Mouse (Mus musculus) limb, embryonic 12.5 days (tissue): Measurements from ENCODE around the gene Ccdc191. TPM values are rescaled to one million over a fixed set of nuclear protein-coding genes. Genes with fewer than 3 reads are reported as not detected.

Source experiments
- ATAC-seq: fragments of 200-750 bp; cut with Nextera tagmentation; 2 replicates; pipeline ENCODE4 v1.8.0; 2017; ENCODE audit warnings: low read depth, moderate TSS enrichment; ENCODE audit not compliant: insufficient number of reproducible peaks, insufficient read depth, low FRiP score, low TSS enrichment
- H3K27ac ChIP-seq: fragments of 300-500 bp; sonication (generic); 2 replicates; pipeline ENCODE4 v1.5.1; 2016; ENCODE audit warnings: mild to moderate bottlenecking, moderate library complexity
- H3K27me3 ChIP-seq: fragments of 300-500 bp; sonication (generic); 2 replicates; pipeline ENCODE4 v1.6.1; 2016; ENCODE audit warnings: mild to moderate bottlenecking, moderate library complexity
- H3K36me3 ChIP-seq: fragments of 300-500 bp; sonication (generic); 2 replicates; pipeline ENCODE4 v1.6.1; 2016; ENCODE audit warnings: mild to moderate bottlenecking, moderate library complexity
- H3K4me1 ChIP-seq: fragments of 300-500 bp; sonication (generic); replicated peaks from 2 replicates; pipeline ENCODE4 v1.6.1; 2016
- H3K4me2 ChIP-seq: fragments of 300-500 bp; sonication (generic); 2 replicates; pipeline ENCODE4 v1.6.1; 2016; ENCODE audit warnings: mild to moderate bottlenecking, moderate library complexity
- H3K4me3 ChIP-seq: fragments of 300-500 bp; sonication (generic); replicated peaks from 2 replicates; pipeline ENCODE4 v1.5.1; 2016; ENCODE audit warnings: mild to moderate bottlenecking
- H3K9ac ChIP-seq: fragments of 300-500 bp; sonication (generic); replicated peaks from 2 replicates; pipeline ENCODE4 v1.6.1; 2016; ENCODE audit warnings: mild to moderate bottlenecking, moderate library complexity
- H3K9me3 ChIP-seq: fragments of 300-500 bp; sonication (generic); 2 replicates; pipeline ENCODE4 v1.6.1; 2016; ENCODE audit warnings: mild to moderate bottlenecking, moderate library complexity
- WGBS: fragments of 180-500 bp; shearing (Covaris S2); methylation state at CpG from one replicate; pipeline ENCODE4 v1.1.7; 2016; 5-methylcytosine and 5-hydroxymethylcytosine counted together
- microRNA-seq: library from miRNA; unstranded; fragments of <30 nt; microRNA quantifications from one replicate; pipeline ENCODE4, GENCODE M21; 2017
- polyA plus RNA-seq: library from polyadenylated mRNA; unstranded; fragments of >200 nt; fragmentation: Nextera tagmentation; extraction: Ambion mirVana; gene quantifications from 2 replicates; pipeline ENCODE4 v1.2.1, GENCODE M21; 2016

The Ccdc191 gene
- polyA plus RNA-seq, 1 experiment from 2014 or later, result 18.1 TPM

- H3K36me3 ChIP-seq, result no peaks in the 10 kb centered on the region
- peaks cover 9% of the 10 kb centered on the region; the same call in 1 of the 2 replicates for H3K4me1 ChIP-seq
- H3K4me3 ChIP-seq, result peak overlapping the region; percentile 68
- peak overlapping the region; percentile 65 for H3K9ac ChIP-seq
- no peak overlapping the region for H3K27ac ChIP-seq
- 27% methylated on average over 9 of the region's 9 CpGs for WGBS
- no peak for ATAC-seq
- no peaks in the 10 kb centered on the region for H3K9me3 ChIP-seq
- H3K27me3 ChIP-seq, result peaks cover 23% of the 10 kb centered on the region
- H3K4me2 ChIP-seq, result peak overlapping the region; percentile 100
Observed at GRCm38 (mm10) chr16:43980110-43980609, 90.6 kb downstream of the Ccdc191 start.

GRCm38 (mm10) chr16:43986299-43986698 lies 96.7 kb downstream of the Ccdc191 start:
- no peaks in the 10 kb centered on the region for H3K27me3 ChIP-seq
- 0 out of 2 replicates have a peak, but pooled peaks cover 6% of the 10 kb centered on the region for H3K4me1 ChIP-seq
- no peak overlapping the region for H3K27ac ChIP-seq
- H3K4me2 ChIP-seq, result no peak overlapping the region
- no peak overlapping the region for H3K4me3 ChIP-seq
- H3K9me3 ChIP-seq, result no peaks in the 10 kb centered on the region
- ATAC-seq, result peak; percentile 53; the same call in 1 of the 2 replicates
- no peaks in the 10 kb centered on the region for H3K36me3 ChIP-seq
- H3K9ac ChIP-seq, result no peak overlapping the region
- WGBS, result 86% methylated on average over 4 of the region's 4 CpGs

- Histone ChIP-seq H3K4me2 (no peak overlapping the region), H3K9me3 (no peaks in the 10 kb centered on the region), H3K36me3 (no peaks in the 10 kb centered on the region), H3K4me1 (0 out of 2 replicates have a peak, but pooled peaks cover 1% of the 10 kb centered on the region), H3K27me3 (no peaks in the 10 kb centered on the region), H3K27ac (no peak overlapping the region), H3K4me3 (no peak overlapping the region), H3K9ac (no peak overlapping the region)
- ATAC-seq, result no peak
- 74% methylated on average over 3 of the region's 3 CpGs for WGBS
Observed at GRCm38 (mm10) chr16:43994623-43995022, 105.0 kb downstream of the Ccdc191 start.

GRCm38 (mm10) chr16:43999111-43999510 lies 109.5 kb downstream of the Ccdc191 start:
- no peak overlapping the region for H3K27ac ChIP-seq
- ATAC-seq, result no peak
- no peaks in the 10 kb centered on the region for H3K27me3 ChIP-seq
- no peaks in the 10 kb centered on the region for H3K9me3 ChIP-seq
- H3K36me3 ChIP-seq, result no peaks in the 10 kb centered on the region
- no peak overlapping the region for H3K4me2 ChIP-seq
- H3K4me3 ChIP-seq, result no peak overlapping the region
- 81% methylated on average over 8 of the region's 8 CpGs for WGBS
- no peaks in the 10 kb centered on the region for H3K4me1 ChIP-seq
- no peak overlapping the region for H3K9ac ChIP-seq

- H3K36me3 ChIP-seq, result no peaks in the 10 kb centered on the region
- no peak for ATAC-seq
- H3K4me2 ChIP-seq, result no peak overlapping the region
- no peak overlapping the region for H3K4me3 ChIP-seq
- H3K27me3 ChIP-seq, result no peaks in the 10 kb centered on the region
- H3K9ac ChIP-seq, result no peak overlapping the region
- WGBS, result 71% methylated on average over 5 of the region's 5 CpGs
- no peaks in the 10 kb centered on the region for H3K9me3 ChIP-seq
- H3K27ac ChIP-seq, result no peak overlapping the region
- H3K4me1 ChIP-seq, result no peaks in the 10 kb centered on the region
Observed at GRCm38 (mm10) chr16:43999541-43999940, 109.9 kb downstream of the Ccdc191 start.

GRCm38 (mm10) chr16:44002086-44002485 lies 112.5 kb downstream of the Ccdc191 start:
- Histone ChIP-seq H3K27ac (no peak overlapping the region), H3K9ac (no peak overlapping the region), H3K27me3 (no peaks in the 10 kb centered on the region), H3K4me2 (no peak overlapping the region), H3K4me1 (no peaks in the 10 kb centered on the region), H3K9me3 (no peaks in the 10 kb centered on the region), H3K4me3 (no peak overlapping the region), H3K36me3 (no peaks in the 10 kb centered on the region)
- 58% methylated on average over 5 of the region's 5 CpGs for WGBS
- ATAC-seq, result no peak

- H3K9ac ChIP-seq, result no peak overlapping the region
- no peaks in the 10 kb centered on the region for H3K9me3 ChIP-seq
- no peak overlapping the region for H3K4me2 ChIP-seq
- no peaks in the 10 kb centered on the region for H3K27me3 ChIP-seq
- no peak for ATAC-seq
- no peaks in the 10 kb centered on the region for H3K4me1 ChIP-seq
- H3K36me3 ChIP-seq, result no peaks in the 10 kb centered on the region
- no peak overlapping the region for H3K27ac ChIP-seq
- no peak overlapping the region for H3K4me3 ChIP-seq
- WGBS, result 58% methylated on average over 5 of the region's 5 CpGs
Observed at GRCm38 (mm10) chr16:44011010-44011409, 121.4 kb downstream of the Ccdc191 start.

Small RNA genes within 50 kb of the gene (microRNA-seq; reads per million reads assigned to microRNA genes)
- gene Mir3470b, result not detected

Other genes with a start within 250 kb of the Ccdc191 start
- gene Tigit, start 225.7 kb upstream of the Ccdc191 start, polyA plus RNA-seq, result not detected in 2 replicates
- not detected in 2 replicates for gene Drd3, start 135.8 kb upstream of the Ccdc191 start, polyA plus RNA-seq
- 32.1 and 37.7 TPM in 2 replicates for gene Qtrt2, start 37.0 kb downstream of the Ccdc191 start, polyA plus RNA-seq
- gene Zdhhc23, start 90.0 kb downstream of the Ccdc191 start, polyA plus RNA-seq, result 0.77 and 0.83 TPM in 2 replicates
- 6.4 and 7.3 TPM in 2 replicates for gene Gramd1c, start 173.5 kb downstream of the Ccdc191 start, polyA plus RNA-seq
- 34.2 and 43.7 TPM in 2 replicates for gene Atp6v1a, start 249.9 kb downstream of the Ccdc191 start, polyA plus RNA-seq